Mouse (Mus musculus) spleen, adult 2 months (tissue): ENCODE measurements around the gene Camsap2. TPM values are rescaled to one million over a fixed set of nuclear protein-coding genes. Genes with fewer than 3 reads are reported as not detected.

Experiments used
- DNase-seq, 2 experiments: peaks; one replicate each; pipeline versions ENCODE4 v3.0.0 to v3.0.0-alpha.2; 2012 to 2021; ENCODE audit warnings: low spot score in 2 of 2, low read depth in 1 of 2
- H3K27ac ChIP-seq: fragments of 200-500 bp; 2 replicates; pipeline ENCODE4 v1.5.1; 2012; ENCODE audit warnings: low read length, inconsistent platforms; ENCODE audit not compliant: insufficient read depth
- H3K27me3 ChIP-seq: fragments of 200-500 bp; 2 replicates; pipeline ENCODE4 v1.6.1; 2012; ENCODE audit warnings: mild to moderate bottlenecking, moderate library complexity, low read length, inconsistent platforms; ENCODE audit not compliant: control insufficient read depth, insufficient read depth
- H3K36me3 ChIP-seq: fragments of 200-500 bp; 2 replicates; pipeline ENCODE4 v1.6.1; 2012; ENCODE audit warnings: mild to moderate bottlenecking, low read length, inconsistent platforms; ENCODE audit not compliant: control insufficient read depth, insufficient read depth
- H3K4me1 ChIP-seq: fragments of 200-500 bp; 2 replicates; pipeline ENCODE4 v1.6.1; 2011; ENCODE audit warnings: inconsistent platforms; ENCODE audit not compliant: control insufficient read depth, insufficient read depth, insufficient read length
- H3K4me3 ChIP-seq: fragments of 200-500 bp; 2 replicates; pipeline ENCODE4 v1.5.1; 2011; ENCODE audit warnings: mild to moderate bottlenecking, inconsistent platforms; ENCODE audit not compliant: insufficient read depth, insufficient read length; ENCODE audit errors: extremely low read depth
- CTCF ChIP-seq: fragments of 200-500 bp; IDR thresholded peaks from 2 replicates; pipeline ENCODE4 v1.5.1; 2011; ENCODE audit warnings: mild to moderate bottlenecking, inconsistent platforms; ENCODE audit not compliant: insufficient read depth, insufficient read length, insufficient replicate concordance; ENCODE audit errors: extremely low read depth
- POLR2A ChIP-seq: fragments of 200-500 bp; IDR thresholded peaks from 2 replicates; pipeline ENCODE4 v1.6.1; 2011; ENCODE audit warnings: low read depth, low read length, inconsistent platforms
- WGBS: fragments of 180-500 bp; shearing (Covaris S2); methylation state at CpG from one replicate; pipeline ENCODE4 v1.1.7; 2018; 5-methylcytosine and 5-hydroxymethylcytosine counted together
- polyA plus RNA-seq: library from polyadenylated mRNA; depleted of rRNA; stranded (reverse); fragments of >200 nt; gene quantifications from 2 replicates; pipeline ENCODE4 v1.2.3, GENCODE M21; 2012

The Camsap2 gene
- polyA plus RNA-seq, 1 experiment = 4.3 TPM

DNA sequence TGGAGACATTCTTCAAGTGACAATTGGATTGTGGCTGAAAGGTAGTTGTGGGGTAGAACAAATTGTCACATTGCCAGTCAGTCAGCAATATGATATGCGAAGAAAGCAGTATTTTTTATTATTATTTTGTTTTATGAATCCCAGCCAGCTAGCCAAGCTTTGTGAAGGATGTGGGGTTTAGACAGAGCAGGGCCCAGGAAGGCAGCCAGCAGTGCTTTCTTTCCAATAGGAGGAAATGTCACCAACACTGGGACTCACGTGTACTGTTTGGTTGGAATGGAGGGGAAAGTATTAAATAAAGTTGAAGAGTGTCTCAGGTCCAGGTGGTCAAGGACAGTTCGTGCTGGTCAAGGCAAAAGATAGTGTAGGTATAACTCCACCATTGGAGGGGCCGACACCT, 34.3 kb upstream of the Camsap2 start:
- TF ChIP-seq POLR2A (no peak), CTCF (no peak)
- WGBS = 92% methylated on average over 4 of the region's 4 CpGs

DNA sequence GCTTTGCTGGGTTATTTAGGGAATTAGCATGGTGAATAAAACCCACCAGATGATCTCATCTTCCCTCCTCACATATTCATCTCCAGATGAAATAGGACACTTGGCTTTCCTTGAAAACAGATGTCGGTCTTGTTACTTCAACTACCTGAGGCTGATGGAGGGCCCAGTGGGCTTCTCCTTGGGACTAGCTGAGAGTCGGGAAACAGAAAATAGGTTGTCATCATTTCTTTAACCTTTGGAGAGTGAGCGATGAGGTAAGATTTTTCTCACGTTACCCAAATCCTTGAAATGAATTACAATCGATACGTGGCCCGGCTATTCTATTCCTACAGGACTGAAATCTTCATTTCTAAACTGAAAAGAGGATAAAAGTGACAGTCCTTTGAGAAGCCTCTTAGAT, 33.4 kb upstream of the Camsap2 start:
- no peak overlapping the region for H3K27ac ChIP-seq
- 96% methylated on average over 7 of the region's 7 CpGs for WGBS
- TF ChIP-seq CTCF = no peak
- TF ChIP-seq POLR2A = no peak
- H3K36me3 ChIP-seq = no peaks in the 10 kb centered on the region
- no peak for DNase-seq
- H3K27me3 ChIP-seq = no peaks in the 10 kb centered on the region
- H3K4me1 ChIP-seq = no peaks in the 10 kb centered on the region
- H3K4me3 ChIP-seq = no peak overlapping the region

More for the DNA sequence above, 34.3 kb upstream of the Camsap2 start:
- DNase-seq = no peak
- Histone ChIP-seq H3K4me3 (no peak overlapping the region), H3K27me3 (no peaks in the 10 kb centered on the region), H3K4me1 (no peaks in the 10 kb centered on the region), H3K27ac (no peak overlapping the region), H3K36me3 (no peaks in the 10 kb centered on the region)

DNA sequence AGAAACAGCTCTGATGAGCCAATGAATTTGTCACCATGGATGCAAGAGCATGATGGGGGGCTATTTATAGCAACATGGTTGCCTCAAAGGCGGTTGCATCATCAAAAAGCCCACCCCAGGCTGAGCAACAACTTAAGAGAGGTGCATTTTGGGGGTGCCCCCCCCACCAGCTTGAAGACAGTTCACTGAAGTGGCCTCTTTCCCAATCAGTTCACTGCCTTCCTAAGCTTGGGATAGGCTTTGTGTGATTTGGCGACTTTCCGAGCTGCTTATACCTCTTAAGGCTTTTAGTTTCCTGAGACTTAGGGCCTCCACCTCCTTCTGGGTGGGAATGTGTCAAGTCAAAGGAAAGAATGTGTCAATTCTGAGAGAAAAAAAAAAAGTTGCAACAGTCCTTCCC, 20.1 kb upstream of the Camsap2 start:
- TF ChIP-seq POLR2A = no peak
- no peaks in the 10 kb centered on the region for H3K4me1 ChIP-seq
- no peaks in the 10 kb centered on the region for H3K36me3 ChIP-seq
- no peak overlapping the region for H3K27ac ChIP-seq
- no peak overlapping the region for H3K4me3 ChIP-seq
- DNase-seq = no peak
- H3K27me3 ChIP-seq = no peaks in the 10 kb centered on the region
- 91% methylated on average over 3 of the region's 3 CpGs for WGBS

DNA sequence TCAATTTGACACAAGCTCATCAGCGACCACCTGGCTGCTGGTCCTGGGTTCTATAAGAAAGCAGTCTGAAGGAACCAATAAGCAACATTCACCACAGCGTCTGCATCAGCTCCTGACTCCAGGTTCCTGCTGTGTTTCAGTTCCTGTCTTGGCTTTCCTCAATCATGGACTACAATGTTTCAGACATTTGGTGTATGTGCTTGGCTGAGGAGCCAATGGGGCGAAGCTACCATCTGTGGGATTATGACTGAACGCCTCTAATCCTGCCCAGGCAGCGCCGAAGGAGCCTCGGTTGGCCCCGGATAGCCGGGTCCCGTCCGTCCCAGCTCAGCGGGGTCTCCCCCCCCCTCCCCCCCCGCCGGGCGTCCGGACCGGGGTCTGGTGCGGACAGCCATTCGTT, 18.8 kb upstream of the Camsap2 start:
- no peaks in the 10 kb centered on the region for H3K27me3 ChIP-seq
- no peak overlapping the region for H3K27ac ChIP-seq
- DNase-seq = peak in 1 of 2 experiments; percentile 65
- WGBS = 83% methylated on average over 19 of the region's 19 CpGs
- no peaks in the 10 kb centered on the region for H3K4me1 ChIP-seq
- TF ChIP-seq CTCF = no peak
- no peak overlapping the region for H3K4me3 ChIP-seq
- H3K36me3 ChIP-seq = no peaks in the 10 kb centered on the region

DNA sequence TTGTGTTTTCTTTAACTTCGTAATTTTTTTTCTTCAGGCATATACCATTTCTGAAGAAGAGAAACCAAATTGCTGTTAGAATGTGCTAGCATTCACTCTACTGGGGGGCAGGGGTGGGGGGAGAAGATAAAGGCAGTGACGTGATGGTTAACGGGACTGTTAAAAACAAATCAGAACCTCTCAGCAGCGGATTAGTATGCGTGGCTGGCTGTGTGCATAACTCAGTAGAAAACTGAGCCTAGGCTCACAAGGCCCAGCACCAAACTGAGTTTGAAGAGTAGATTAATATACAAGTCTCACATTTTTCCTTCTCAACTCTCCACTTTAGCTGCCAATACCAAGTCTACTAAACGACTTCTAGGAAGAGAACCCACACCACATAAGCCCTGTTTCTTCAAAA, 17.1 kb upstream of the Camsap2 start:
- Histone ChIP-seq H3K4me3 (no peak overlapping the region), H3K4me1 (no peaks in the 10 kb centered on the region), H3K27ac (no peak overlapping the region), H3K27me3 (no peaks in the 10 kb centered on the region), H3K36me3 (no peaks in the 10 kb centered on the region)
- no peak for DNase-seq
- TF ChIP-seq POLR2A (no peak), CTCF (no peak)
- WGBS = 86% methylated on average over 6 of the region's 6 CpGs

DNA sequence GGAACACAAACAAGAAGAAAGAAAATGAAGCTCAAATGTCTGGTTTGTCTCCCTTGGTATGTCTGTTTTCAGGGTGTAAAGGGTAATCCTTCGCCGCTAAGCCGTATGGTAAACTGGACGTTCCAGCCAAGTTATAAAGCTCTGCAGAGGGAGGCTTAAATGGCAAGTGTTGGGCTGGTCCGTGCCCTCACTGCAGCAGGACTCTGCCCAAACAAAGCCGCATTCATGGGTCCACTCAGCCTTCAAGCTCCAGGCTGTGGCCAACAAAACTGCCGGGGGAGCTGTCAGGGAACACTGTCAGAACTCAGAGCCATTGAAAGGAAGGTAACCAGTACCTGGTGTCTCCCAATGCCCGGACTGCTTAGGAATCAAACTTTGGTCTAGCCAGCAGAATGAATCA, 16.7 kb upstream of the Camsap2 start:
- no peak overlapping the region for H3K4me3 ChIP-seq
- no peaks in the 10 kb centered on the region for H3K4me1 ChIP-seq
- no peaks in the 10 kb centered on the region for H3K27me3 ChIP-seq
- 96% methylated on average over 8 of the region's 8 CpGs for WGBS
- no peak overlapping the region for H3K27ac ChIP-seq
- no peak for DNase-seq
- H3K36me3 ChIP-seq = no peaks in the 10 kb centered on the region
- TF ChIP-seq CTCF (no peak), POLR2A (no peak)

DNA sequence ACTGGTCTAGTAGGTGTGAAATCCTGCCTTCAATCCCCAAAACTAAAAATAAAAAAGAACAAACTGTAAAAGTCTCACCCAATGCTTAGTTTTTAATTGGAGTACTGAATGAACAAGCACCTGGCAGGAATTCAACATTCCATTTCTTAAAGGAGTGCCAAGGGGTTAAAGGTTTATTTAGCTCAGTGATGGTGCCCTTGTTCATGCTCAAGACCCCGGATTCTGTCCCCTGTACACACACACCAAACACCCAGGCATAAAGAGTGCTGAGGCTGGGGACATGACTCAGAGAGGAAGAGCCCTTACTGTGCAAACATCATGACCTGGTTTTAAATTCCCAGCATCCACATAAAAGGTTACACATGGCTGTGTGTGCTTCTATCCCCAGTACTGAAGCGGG, 15.5 kb upstream of the Camsap2 start:
- Histone ChIP-seq H3K27me3 (no peaks in the 10 kb centered on the region), H3K4me3 (no peak overlapping the region), H3K4me1 (no peaks in the 10 kb centered on the region), H3K27ac (no peak overlapping the region), H3K36me3 (no peaks in the 10 kb centered on the region)
- no peak for TF ChIP-seq CTCF
- no peak for TF ChIP-seq POLR2A
- no peak for DNase-seq
- WGBS = 86% methylated on average over 2 of the region's 2 CpGs
